Mouse (Mus musculus) neural tube, embryonic 12.5 days (tissue): ENCODE data around the gene Ksr2. TPM values are rescaled to one million over a fixed set of nuclear protein-coding genes. Genes with fewer than 3 reads are reported as not detected.

Experiments
- ATAC-seq: fragments of 200-750 bp; cut with Nextera tagmentation; 2 replicates; pipeline ENCODE4 v1.8.0; 2017; ENCODE audit warnings: low read depth, mild to moderate bottlenecking, moderate TSS enrichment, moderate library complexity; ENCODE audit not compliant: low FRiP score
- H3K27ac ChIP-seq: fragments of 300-500 bp; sonication (generic); 2 replicates; pipeline ENCODE4 v1.5.1; 2016
- H3K27me3 ChIP-seq: fragments of 300-500 bp; sonication (generic); replicated peaks from 2 replicates; pipeline ENCODE4 v1.6.1; 2016; ENCODE audit warnings: mild to moderate bottlenecking
- H3K36me3 ChIP-seq: fragments of 300-500 bp; sonication (generic); 2 replicates; pipeline ENCODE4 v1.6.1; 2016; ENCODE audit warnings: mild to moderate bottlenecking
- H3K4me1 ChIP-seq: fragments of 300-500 bp; sonication (generic); 2 replicates; pipeline ENCODE4 v1.6.1; 2016
- H3K4me2 ChIP-seq: fragments of 300-500 bp; sonication (generic); replicated peaks from 2 replicates; pipeline ENCODE4 v1.6.1; 2016; ENCODE audit warnings: mild to moderate bottlenecking
- H3K4me3 ChIP-seq: fragments of 300-500 bp; sonication (generic); 2 replicates; pipeline ENCODE4 v1.5.1; 2016
- H3K9ac ChIP-seq: fragments of 300-500 bp; sonication (generic); 2 replicates; pipeline ENCODE4 v1.6.1; 2016; ENCODE audit warnings: mild to moderate bottlenecking
- H3K9me3 ChIP-seq: fragments of 300-500 bp; sonication (generic); 2 replicates; pipeline ENCODE4 v1.6.1; 2016; ENCODE audit warnings: mild to moderate bottlenecking
- WGBS: fragments of 180-500 bp; shearing (Covaris S2); methylation state at CpG from one replicate; pipeline ENCODE4 v1.1.7; 2016; 5-methylcytosine and 5-hydroxymethylcytosine counted together
- polyA plus RNA-seq: library from polyadenylated mRNA; unstranded; fragments of >200 nt; fragmentation: Nextera tagmentation; extraction: Ambion mirVana; gene quantifications from 2 replicates; pipeline ENCODE4 v1.2.1, GENCODE M21; 2016

Ksr2 gene
- polyA plus RNA-seq, 1 experiment from 2014 or later = 3.4 TPM

DNA sequence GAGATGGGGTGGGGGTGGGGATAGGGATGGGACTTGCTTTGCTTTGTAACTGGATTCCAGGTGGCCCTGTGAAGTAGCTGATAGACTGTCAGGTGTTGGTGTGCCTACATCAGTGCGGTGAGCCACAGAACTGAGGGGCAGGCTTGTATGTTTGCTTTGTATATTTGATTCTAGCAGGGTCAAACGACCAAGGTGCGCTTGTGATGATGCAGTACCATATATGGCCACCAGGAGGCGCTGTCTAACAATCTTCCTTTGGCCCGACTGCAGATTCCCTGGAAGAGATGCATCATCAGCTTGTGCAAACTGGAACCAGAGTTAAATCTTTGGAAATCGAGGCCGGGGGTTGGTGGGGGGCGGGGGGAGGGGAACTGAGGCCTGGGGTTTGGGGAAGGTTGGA is 102.8 kb downstream of the Ksr2 start:
- no peak overlapping the region for H3K9ac ChIP-seq
- H3K4me3 ChIP-seq = no peak overlapping the region
- H3K4me1 ChIP-seq = peaks cover 12% of the 10 kb centered on the region
- no peaks in the 10 kb centered on the region for H3K9me3 ChIP-seq
- H3K27me3 ChIP-seq = no peaks in the 10 kb centered on the region
- H3K27ac ChIP-seq = no peak overlapping the region
- no peak for ATAC-seq
- WGBS = 4% methylated on average over 8 of the region's 8 CpGs
- H3K4me2 ChIP-seq = no peak overlapping the region
- no peaks in the 10 kb centered on the region for H3K36me3 ChIP-seq

DNA sequence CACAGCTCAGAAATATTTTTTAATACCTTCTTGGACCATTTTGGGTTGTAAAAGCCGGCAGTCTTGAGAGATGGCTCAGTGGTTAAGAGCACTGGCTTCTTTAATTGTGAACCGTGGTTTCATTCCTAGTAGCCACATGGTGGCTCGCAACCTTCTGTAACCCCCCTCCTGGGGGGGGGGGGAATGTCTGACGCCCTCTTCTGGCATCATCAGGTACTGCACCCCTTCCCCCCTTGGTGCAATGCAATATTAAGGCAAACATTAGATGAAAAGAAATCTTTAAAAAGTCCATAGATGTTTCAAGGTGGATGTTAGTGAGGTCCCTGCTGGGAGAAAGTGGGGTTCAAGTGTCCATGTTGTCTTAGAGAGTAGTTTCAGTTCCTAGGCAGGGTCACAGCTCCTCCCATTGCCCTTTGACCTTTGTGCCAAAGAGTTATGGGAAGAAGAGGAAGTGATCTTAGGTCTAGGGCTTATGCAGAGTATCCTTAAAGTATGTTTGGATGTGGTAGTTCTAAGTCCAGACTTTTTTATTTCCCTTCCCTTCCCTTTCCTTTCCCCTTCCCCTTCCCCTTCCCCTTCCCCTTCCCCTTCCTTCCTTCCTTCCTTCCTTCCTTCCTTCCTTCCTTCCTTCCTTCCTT is 106.2 kb downstream of the Ksr2 start:
- no peaks in the 10 kb centered on the region for H3K27me3 ChIP-seq
- no peak overlapping the region for H3K4me2 ChIP-seq
- no peak overlapping the region for H3K27ac ChIP-seq
- H3K4me1 ChIP-seq = peaks cover 12% of the 10 kb centered on the region
- no peak for ATAC-seq
- H3K9me3 ChIP-seq = no peaks in the 10 kb centered on the region
- H3K9ac ChIP-seq = no peak overlapping the region
- 39% methylated on average over 4 of the region's 4 CpGs for WGBS
- no peaks in the 10 kb centered on the region for H3K36me3 ChIP-seq
- no peak overlapping the region for H3K4me3 ChIP-seq

DNA sequence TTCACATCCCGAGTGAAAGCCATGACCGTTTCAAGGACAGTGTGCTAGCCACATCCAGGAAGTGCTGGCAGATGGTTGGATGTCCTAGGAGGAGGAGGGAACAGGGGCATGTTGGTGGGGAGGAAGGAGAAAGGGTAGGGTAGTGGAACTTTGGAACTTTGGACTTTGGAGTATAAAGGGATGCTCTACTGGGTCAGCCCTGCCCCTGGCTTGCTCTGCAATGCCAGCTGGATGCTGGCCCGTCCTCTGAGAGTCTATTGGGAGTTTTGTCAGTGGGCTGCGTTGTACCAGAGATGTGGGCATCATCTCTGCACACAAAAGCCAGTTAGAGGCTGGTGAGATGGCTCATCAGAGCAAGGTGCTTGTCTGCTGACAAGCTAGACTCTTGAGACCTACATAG is 107.4 kb downstream of the Ksr2 start:
- H3K4me3 ChIP-seq = no peak overlapping the region
- no peaks in the 10 kb centered on the region for H3K27me3 ChIP-seq
- 82% methylated on average over 4 of the region's 4 CpGs for WGBS
- ATAC-seq = no peak
- H3K9me3 ChIP-seq = no peaks in the 10 kb centered on the region
- no peaks in the 10 kb centered on the region for H3K36me3 ChIP-seq
- H3K4me2 ChIP-seq = no peak overlapping the region
- peaks cover 12% of the 10 kb centered on the region for H3K4me1 ChIP-seq
- H3K27ac ChIP-seq = no peak overlapping the region
- H3K9ac ChIP-seq = no peak overlapping the region

DNA sequence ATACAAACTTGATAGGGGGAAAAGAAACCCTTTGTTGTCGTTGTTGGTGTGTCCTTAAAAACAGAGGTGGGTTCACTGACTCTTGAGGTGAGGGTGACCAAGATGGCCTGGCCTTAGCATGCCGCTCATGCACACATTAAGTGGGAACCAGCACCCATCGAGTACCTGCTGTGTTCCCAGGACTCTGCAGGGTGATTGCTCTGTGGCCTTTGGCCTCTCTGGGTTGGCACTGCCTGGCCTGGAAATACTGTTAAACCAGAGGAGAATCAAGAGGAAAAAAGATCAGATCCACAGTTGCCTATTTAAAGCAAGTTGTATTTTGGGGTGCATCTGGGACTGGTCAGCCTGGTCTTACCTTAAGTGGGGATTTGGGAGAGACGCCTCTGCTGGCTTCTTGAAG is 107.9 kb downstream of the Ksr2 start:
- no peak overlapping the region for H3K4me2 ChIP-seq
- H3K36me3 ChIP-seq = no peaks in the 10 kb centered on the region
- H3K9ac ChIP-seq = no peak overlapping the region
- H3K4me1 ChIP-seq = peaks cover 12% of the 10 kb centered on the region
- no peaks in the 10 kb centered on the region for H3K27me3 ChIP-seq
- 85% methylated on average over 4 of the region's 4 CpGs for WGBS
- ATAC-seq = no peak
- H3K27ac ChIP-seq = no peak overlapping the region
- no peaks in the 10 kb centered on the region for H3K9me3 ChIP-seq
- no peak overlapping the region for H3K4me3 ChIP-seq

DNA sequence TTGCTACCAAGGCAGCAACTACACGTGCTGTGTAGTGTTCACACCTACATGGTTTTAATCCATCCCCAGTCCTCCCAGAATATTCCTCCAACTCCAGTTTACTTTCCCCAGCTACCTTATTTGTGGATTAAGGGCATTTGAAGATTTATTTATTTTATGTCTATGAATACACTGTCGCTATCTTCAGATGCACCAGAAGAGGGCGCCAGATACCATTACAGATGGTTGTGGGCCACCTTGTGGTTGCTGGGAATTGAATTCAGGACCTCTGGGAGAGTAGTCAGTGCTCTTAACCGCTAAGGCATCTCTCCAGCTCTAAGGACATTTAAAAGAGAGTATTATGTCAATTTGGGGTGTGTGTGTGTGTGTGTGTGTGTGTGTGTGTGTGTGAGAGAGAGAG is 108.7 kb downstream of the Ksr2 start:
- ATAC-seq = no peak
- Histone ChIP-seq H3K4me3 (no peak overlapping the region), H3K4me2 (no peak overlapping the region), H3K9ac (no peak overlapping the region), H3K27me3 (no peaks in the 10 kb centered on the region), H3K4me1 (peaks cover 11% of the 10 kb centered on the region), H3K9me3 (no peaks in the 10 kb centered on the region), H3K36me3 (no peaks in the 10 kb centered on the region), H3K27ac (no peak overlapping the region)
- WGBS = 67% methylated on average over 4 of the region's 4 CpGs

DNA sequence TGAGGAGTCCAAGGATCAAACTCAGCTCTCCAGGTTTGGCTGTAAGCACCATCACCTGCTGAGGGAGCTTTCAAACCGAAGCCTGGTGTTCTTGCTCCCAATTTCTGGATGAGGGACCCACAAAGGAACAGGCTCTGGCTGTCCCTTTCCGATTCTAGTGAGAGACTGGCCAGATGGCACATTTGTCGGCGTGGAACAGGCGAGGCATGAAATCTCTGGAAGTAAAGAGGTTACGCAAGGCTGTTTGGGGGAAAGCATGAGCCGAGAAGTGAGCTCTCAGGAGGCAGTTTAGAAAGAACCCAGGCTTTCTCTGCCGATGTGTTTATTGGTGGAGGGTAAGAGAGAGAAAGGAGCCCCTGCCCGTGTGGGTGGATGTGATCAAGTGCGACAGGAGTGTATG is 109.2 kb downstream of the Ksr2 start:
- Histone ChIP-seq H3K9ac (no peak overlapping the region), H3K9me3 (no peaks in the 10 kb centered on the region), H3K27ac (no peak overlapping the region), H3K4me1 (peaks cover 5% of the 10 kb centered on the region; the same call in 1 of the 2 replicates), H3K4me3 (no peak overlapping the region), H3K27me3 (no peaks in the 10 kb centered on the region), H3K4me2 (no peak overlapping the region), H3K36me3 (no peaks in the 10 kb centered on the region)
- WGBS = 85% methylated on average over 10 of the region's 10 CpGs
- no peak for ATAC-seq

DNA sequence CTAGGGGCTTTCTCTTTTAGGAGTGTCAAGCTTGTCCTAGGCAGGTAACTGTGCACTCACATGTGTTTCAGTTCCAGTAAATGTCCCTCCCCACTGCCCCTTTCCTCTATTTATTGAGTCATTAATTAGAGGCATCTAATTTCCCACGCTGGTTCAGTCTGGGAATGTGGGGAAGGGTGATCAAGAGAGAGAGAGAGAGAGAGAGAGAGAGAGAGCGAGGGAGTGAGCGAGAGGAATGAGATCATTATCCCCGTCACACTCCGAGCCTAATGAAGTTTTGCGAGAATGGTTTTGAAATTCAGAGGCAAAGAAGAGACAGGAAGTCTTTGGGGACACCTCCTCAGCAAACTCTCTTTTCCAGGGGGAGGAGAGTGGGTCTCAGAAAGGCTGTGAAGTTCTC is 117.2 kb downstream of the Ksr2 start:
- no peak overlapping the region for H3K9ac ChIP-seq
- no peak overlapping the region for H3K4me2 ChIP-seq
- H3K36me3 ChIP-seq = no peaks in the 10 kb centered on the region
- H3K4me1 ChIP-seq = peaks cover 10% of the 10 kb centered on the region; the same call in 1 of the 2 replicates
- H3K4me3 ChIP-seq = no peak overlapping the region
- H3K27ac ChIP-seq = no peak overlapping the region
- no peak for ATAC-seq
- H3K9me3 ChIP-seq = no peaks in the 10 kb centered on the region
- 64% methylated on average over 6 of the region's 6 CpGs for WGBS
- H3K27me3 ChIP-seq = peaks cover 11% of the 10 kb centered on the region

DNA sequence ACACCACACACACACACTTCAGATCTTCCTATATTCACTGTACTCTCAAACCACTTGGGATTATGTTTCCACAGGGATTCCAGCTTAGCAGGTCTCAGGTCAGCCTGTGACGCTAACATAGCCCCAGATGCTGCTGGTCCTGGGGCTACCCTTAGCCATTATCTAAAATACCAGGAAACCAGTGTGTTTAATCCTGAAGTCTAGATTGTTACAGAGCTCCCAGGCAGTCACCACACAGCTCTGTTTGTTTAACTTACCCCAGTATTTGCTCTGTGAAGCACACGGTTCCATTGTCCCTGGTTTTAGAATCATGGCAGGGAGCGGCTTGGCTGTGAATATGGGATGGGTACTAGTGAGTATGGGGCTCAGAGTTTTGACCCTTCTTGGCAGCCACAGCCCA is 125.4 kb downstream of the Ksr2 start:
- H3K4me1 ChIP-seq = peaks cover 11% of the 10 kb centered on the region
- no peak overlapping the region for H3K4me2 ChIP-seq
- no peak overlapping the region for H3K27ac ChIP-seq
- no peak for ATAC-seq
- no peaks in the 10 kb centered on the region for H3K27me3 ChIP-seq
- H3K4me3 ChIP-seq = no peak overlapping the region
- 0 out of 2 replicates have a peak, but pooled peaks cover 3% of the 10 kb centered on the region for H3K9me3 ChIP-seq
- 85% methylated on average over 3 of the region's 3 CpGs for WGBS
- no peak overlapping the region for H3K9ac ChIP-seq
- no peaks in the 10 kb centered on the region for H3K36me3 ChIP-seq

DNA sequence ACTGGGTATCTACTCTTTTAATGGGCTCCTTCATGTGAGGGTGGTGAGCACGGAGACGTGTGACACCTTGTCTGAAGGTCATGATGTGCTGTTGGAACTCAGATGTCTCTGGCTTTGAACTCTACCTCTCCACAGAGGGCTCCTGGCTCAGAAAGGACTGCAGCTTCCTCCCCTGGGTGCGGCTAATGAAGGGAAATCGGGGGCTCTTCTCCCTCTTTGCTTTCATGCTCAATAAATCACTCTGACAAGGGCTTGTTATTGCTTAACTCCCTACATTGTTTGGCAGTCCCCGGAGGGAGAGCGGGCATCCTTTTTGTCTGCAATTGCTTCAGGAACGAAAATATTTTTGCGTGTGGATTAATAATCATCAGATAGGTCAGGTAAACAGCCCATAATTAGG is 127.9 kb downstream of the Ksr2 start:
- no peak for ATAC-seq
- H3K4me3 ChIP-seq = no peak overlapping the region
- H3K9ac ChIP-seq = no peak overlapping the region
- 0 out of 2 replicates have a peak, but pooled peaks cover 3% of the 10 kb centered on the region for H3K9me3 ChIP-seq
- no peak overlapping the region for H3K4me2 ChIP-seq
- peaks cover 7% of the 10 kb centered on the region; the same call in 1 of the 2 replicates for H3K4me1 ChIP-seq
- H3K27me3 ChIP-seq = no peaks in the 10 kb centered on the region
- no peak overlapping the region for H3K27ac ChIP-seq
- no peaks in the 10 kb centered on the region for H3K36me3 ChIP-seq
- 18% methylated on average over 8 of the region's 8 CpGs for WGBS

DNA sequence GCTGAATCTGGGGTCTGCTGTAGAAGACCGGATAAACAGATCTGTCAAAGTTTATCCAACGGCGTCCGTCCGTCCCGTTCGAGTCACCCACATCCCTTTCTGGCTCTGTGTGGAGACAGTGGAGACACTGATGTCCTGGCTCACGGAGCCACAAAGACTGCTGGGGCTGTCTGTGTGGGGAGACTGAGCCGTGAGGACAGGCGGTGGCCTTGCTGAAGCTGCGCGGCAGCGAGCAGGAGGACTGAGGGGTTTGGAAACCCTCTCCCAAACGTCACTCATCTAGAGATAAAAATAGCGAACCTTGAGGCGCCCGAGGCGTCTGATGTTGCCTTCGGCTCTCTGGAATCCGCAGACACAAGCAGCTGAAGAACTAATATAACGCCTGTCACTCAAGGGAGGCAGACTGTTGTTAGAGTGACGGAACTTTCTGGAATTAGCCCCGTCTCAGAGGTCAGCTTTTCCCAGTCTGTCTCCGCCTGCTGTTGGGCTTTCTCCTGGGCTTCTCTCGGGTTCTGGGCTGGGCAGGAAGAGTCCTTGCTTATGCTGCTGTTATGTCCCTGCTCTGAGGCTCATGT is 133.0 kb downstream of the Ksr2 start:
- Histone ChIP-seq H3K9me3 (0 out of 2 replicates have a peak, but pooled peaks cover 8% of the 10 kb centered on the region), H3K36me3 (no peaks in the 10 kb centered on the region), H3K4me2 (no peak overlapping the region), H3K4me1 (peaks cover 1% of the 10 kb centered on the region; the same call in 1 of the 2 replicates), H3K9ac (no peak overlapping the region), H3K4me3 (no peak overlapping the region), H3K27ac (no peak overlapping the region), H3K27me3 (no peaks in the 10 kb centered on the region)
- no peak for ATAC-seq
- WGBS = 83% methylated on average over 25 of the region's 25 CpGs

DNA sequence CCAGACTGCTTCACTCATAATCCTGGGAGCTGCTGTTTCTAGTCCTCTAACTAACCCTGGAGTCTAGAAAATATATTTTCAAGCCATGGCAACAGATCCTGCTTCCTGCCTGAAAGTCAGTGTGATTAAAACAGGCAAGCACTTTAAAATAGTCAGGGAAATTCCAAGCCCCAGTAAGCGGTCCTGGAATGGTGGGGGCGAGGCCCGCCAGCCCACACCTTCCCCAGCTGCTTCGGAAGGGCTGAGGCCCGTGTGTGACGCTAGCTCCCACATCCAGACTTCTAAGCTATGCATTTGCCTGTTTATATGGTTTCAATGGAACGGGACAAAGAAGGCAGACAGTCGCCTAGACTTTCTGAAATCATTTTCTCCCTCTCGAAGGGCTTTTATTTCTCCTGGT is 137.2 kb downstream of the Ksr2 start:
- no peak overlapping the region for H3K27ac ChIP-seq
- H3K9me3 ChIP-seq = 0 out of 2 replicates have a peak, but pooled peaks cover 5% of the 10 kb centered on the region
- ATAC-seq = no peak
- H3K4me3 ChIP-seq = no peak overlapping the region
- no peak overlapping the region for H3K9ac ChIP-seq
- no peaks in the 10 kb centered on the region for H3K27me3 ChIP-seq
- H3K36me3 ChIP-seq = no peaks in the 10 kb centered on the region
- no peaks in the 10 kb centered on the region for H3K4me1 ChIP-seq
- no peak overlapping the region for H3K4me2 ChIP-seq
- 74% methylated on average over 9 of the region's 9 CpGs for WGBS

DNA sequence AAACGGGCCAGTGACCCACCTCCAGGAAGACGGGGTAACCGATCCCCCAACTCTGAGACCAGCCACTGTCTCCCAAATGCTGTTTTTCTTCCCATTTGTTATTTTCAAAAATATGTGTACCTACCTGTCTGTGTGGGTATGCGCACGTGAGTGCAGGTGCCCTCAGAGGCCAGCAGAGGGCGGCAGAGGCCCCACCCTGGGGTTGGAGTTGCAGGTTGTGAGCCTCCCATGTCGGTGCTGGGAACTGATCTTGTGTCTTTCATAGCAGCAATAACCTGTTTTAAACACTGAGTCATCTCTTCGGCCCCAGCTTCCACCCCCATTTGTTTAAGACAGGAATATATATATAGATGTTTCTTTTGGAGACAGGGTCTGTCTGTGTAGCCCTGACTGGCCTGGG is 138.3 kb downstream of the Ksr2 start:
- H3K9ac ChIP-seq = no peak overlapping the region
- no peaks in the 10 kb centered on the region for H3K36me3 ChIP-seq
- H3K4me1 ChIP-seq = no peaks in the 10 kb centered on the region
- H3K27me3 ChIP-seq = no peaks in the 10 kb centered on the region
- no peak overlapping the region for H3K27ac ChIP-seq
- 89% methylated on average over 8 of the region's 8 CpGs for WGBS
- 0 out of 2 replicates have a peak, but pooled peaks cover 5% of the 10 kb centered on the region for H3K9me3 ChIP-seq
- no peak overlapping the region for H3K4me2 ChIP-seq
- ATAC-seq = no peak
- no peak overlapping the region for H3K4me3 ChIP-seq

DNA sequence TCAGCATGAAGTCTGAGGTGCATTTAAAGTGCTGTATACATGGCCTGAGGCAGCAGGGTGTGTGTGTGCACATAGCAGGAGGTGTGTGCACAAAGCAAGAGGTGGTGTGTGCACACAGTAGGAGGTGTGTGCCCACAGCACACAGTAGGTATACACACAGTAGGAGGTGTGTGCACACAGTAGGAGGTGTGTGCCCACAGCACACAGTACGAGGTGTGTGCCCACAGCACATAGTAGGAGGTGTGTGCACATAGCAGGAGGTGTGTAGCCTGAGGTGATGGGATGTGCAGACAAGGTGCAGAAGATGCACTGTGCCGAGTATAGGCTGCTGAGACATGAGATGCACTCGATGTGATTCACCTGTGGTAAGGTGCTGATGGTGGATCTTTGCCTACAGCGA is 140.7 kb downstream of the Ksr2 start:
- WGBS = 83% methylated on average over 4 of the region's 4 CpGs

More for the DNA sequence above, 140.7 kb downstream of the Ksr2 start:
- Histone ChIP-seq H3K4me1 (no peaks in the 10 kb centered on the region), H3K27ac (no peak overlapping the region), H3K9ac (no peak overlapping the region), H3K36me3 (no peaks in the 10 kb centered on the region), H3K27me3 (no peaks in the 10 kb centered on the region), H3K4me3 (no peak overlapping the region), H3K4me2 (no peak overlapping the region), H3K9me3 (no peaks in the 10 kb centered on the region)
- ATAC-seq = no peak
